Mouse (Mus musculus): ENCODE measurements around the gene St6galnac4. TPM values are rescaled to one million over a fixed set of nuclear protein-coding genes. Genes with fewer than 3 reads are reported as not detected.

St6galnac4 gene
- polyA plus RNA-seq, 1 experiment from 2014 or later: 30.1 TPM

Other genes with a start within 250 kb of the St6galnac4 start
- 35.3 to 118 TPM (median 57.2 TPM) in 3 replicates for gene Ciz1, start 234.8 kb upstream of the St6galnac4 start, polyA plus RNA-seq (2018)
- gene Dnm1, start 233.8 kb upstream of the St6galnac4 start, polyA plus RNA-seq (2018): 0.23 TPM in 1 of 3 replicates, not detected in the others
- 22.2 to 62.2 TPM (median 53.7 TPM) in 3 replicates for gene 1110008P14Rik, start 205.2 kb upstream of the St6galnac4 start, polyA plus RNA-seq (2018)
- gene Lcn2, start 198.8 kb upstream of the St6galnac4 start, polyA plus RNA-seq (2018): 2.6 to 16.1 TPM (median 12.6 TPM) in 3 replicates
- gene Ptges2, start 191.2 kb upstream of the St6galnac4 start, polyA plus RNA-seq (2018): 7.9 to 14.2 TPM (median 9.4 TPM) in 3 replicates
- gene Naif1, start 136.6 kb upstream of the St6galnac4 start, polyA plus RNA-seq (2018): 3.2 to 3.8 TPM (median 3.8 TPM) in 3 replicates
- 7.1 to 13.2 TPM (median 12.2 TPM) in 3 replicates for gene Slc25a25, start 135.7 kb upstream of the St6galnac4 start, polyA plus RNA-seq (2018)
- 3.5 to 9.1 TPM (median 3.9 TPM) in 3 replicates for gene Fam102a, start 51.8 kb upstream of the St6galnac4 start, polyA plus RNA-seq (2018)
- gene Dpm2, start 16.2 kb upstream of the St6galnac4 start, polyA plus RNA-seq (2018): 48.3 to 76.8 TPM (median 72.3 TPM) in 3 replicates
- gene Pip5kl1, start 12.3 kb upstream of the St6galnac4 start, polyA plus RNA-seq (2018): not detected in 3 replicates
- gene 9430097D07Rik, start 11.4 kb upstream of the St6galnac4 start, polyA plus RNA-seq (2018): not detected in 3 replicates
- 24.8 to 53.9 TPM (median 25.2 TPM) in 3 replicates for gene St6galnac6, start 12.6 kb downstream of the St6galnac4 start, polyA plus RNA-seq (2018)
- gene Ak1, start 34.7 kb downstream of the St6galnac4 start, polyA plus RNA-seq (2018): 3.0 to 4.2 TPM (median 3.3 TPM) in 3 replicates
- 25.0 to 28.5 TPM (median 26.4 TPM) in 3 replicates for gene Eng, start 59.5 kb downstream of the St6galnac4 start, polyA plus RNA-seq (2018)
- gene Fpgs, start 117.0 kb downstream of the St6galnac4 start, polyA plus RNA-seq (2018): 2.8 to 10.3 TPM (median 3.5 TPM) in 3 replicates
- gene Cdk9, start 126.0 kb downstream of the St6galnac4 start, polyA plus RNA-seq (2018): 99.2 to 144 TPM (median 121 TPM) in 3 replicates
- gene Sh2d3c, start 134.0 kb downstream of the St6galnac4 start, polyA plus RNA-seq (2018): 9.3 to 12.5 TPM (median 9.9 TPM) in 3 replicates
- not detected in 3 replicates for gene 6330409D20Rik, start 153.9 kb downstream of the St6galnac4 start, polyA plus RNA-seq (2018)
- gene Tor2a, start 170.1 kb downstream of the St6galnac4 start, polyA plus RNA-seq (2018): 19.2 to 50.7 TPM (median 39.7 TPM) in 3 replicates
- gene Ttc16, start 188.5 kb downstream of the St6galnac4 start, polyA plus RNA-seq (2018): not detected in 3 replicates
- 8.1 to 11.9 TPM (median 9.0 TPM) in 3 replicates for gene Ptrh1, start 188.7 kb downstream of the St6galnac4 start, polyA plus RNA-seq (2018)
- gene Cfap157, start 197.3 kb downstream of the St6galnac4 start, polyA plus RNA-seq (2018): not detected in 3 replicates